Mouse (Mus musculus) kidney, postnatal 25 days (tissue): ENCODE data around the gene Rhox7b.
A peak's percentile ranks its signal among the peaks of the same experiment; 100 is the strongest.
"Not testable (repeated sequence)": the region's sequence is repeated elsewhere in the genome, so short reads cannot be mapped to it uniquely, and the experiment has no call there.

Source experiments
- DNase-seq, 2 experiments: peaks; one replicate each; pipeline ENCODE4 v3.0.0; 2021; ENCODE audit warnings: mixed read lengths in 2 of 2

Gene Rhox7b

GRCm38 (mm10) chrX:37897132-37897531 is at the start of gene Rhox7b:
TSS of gene Rhox7b (minus strand) at chrX:37897232.
- not testable (repeated sequence) for DNase-seq

DNA sequence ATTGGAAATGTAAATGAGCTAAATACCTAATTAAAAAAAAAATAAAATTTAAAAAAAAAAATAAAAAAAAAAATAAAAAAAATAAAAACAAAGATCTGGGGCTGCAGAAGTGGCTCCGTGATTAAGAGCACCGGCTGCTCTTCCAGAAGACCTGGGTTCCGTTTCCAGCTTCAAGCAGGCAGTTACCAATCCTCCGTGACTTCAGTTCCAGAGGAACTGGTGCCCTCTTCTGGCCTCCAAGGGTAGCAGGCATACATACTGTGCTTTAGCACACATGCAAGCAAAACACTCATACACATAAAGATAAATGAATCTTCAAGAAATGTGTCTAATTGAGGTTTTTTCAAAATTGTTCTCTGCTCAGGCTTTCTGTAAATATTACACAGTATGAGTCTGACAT is 19.3 kb upstream of the Rhox7b start:
- DNase-seq, result no peak

DNA sequence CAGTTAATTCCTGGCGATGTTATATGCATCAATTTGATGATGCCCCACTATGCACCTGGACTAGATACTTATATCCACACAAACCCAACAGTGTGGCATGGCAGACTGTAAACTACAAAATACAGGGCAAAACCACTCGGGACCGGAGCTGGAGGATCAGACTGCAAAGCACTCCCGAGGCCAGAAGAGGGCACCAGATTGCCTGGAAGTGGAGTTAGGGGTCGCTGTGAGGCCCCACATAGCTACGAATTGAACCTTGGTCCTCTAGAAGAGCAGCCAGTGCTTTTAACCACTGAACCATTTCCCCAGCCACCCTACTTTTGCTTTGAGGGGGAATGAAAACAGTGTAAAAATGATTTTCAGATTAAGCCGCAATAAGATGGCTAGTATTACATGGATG is 11.5 kb upstream of the Rhox7b start:
- no peak for DNase-seq

DNA sequence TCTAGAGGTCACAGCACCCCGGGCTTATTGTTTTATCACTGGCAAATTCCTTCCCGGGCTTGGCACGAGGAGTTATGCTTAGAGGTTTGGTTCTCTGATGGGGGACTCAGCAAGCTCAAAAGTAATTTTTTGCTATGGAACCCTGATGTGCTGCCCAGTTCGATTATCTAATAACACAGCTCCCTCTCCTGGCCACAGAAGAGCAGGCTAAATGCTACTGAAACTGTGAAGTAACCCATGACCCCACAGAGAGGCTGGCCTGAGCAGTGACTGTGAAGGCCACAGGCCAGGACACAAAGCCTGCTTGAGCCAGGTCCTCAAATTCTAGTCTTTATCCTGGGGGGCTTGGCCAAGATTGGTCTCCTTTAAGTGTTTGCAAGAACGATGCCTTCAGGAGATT is 6.7 kb upstream of the Rhox7b start:
- DNase-seq, result peak in 1 of 2 experiments; percentile 1

DNA sequence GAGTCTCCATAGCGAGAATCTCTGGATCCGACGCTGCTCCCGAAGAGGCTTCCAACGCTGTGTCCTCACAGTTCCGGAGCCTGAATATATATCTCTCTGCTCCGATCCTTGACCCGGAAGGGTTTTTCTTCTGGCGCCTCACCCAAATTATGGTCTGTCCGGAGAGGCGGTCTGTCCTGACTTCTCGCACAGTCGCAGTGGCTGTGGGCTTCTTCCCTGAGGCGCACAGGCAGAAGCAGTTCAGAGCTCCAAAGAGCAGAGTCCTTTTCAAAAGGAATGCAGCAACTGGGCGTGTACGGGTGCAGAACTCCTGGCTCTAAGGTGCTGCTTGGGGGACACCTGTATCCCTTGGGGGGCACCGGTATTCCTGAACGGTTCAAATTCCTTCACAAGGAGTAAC is 4.6 kb upstream of the Rhox7b start, which contains the start of gene Rhox9:
Rhox9 (minus strand) TSS at position 101 of the 400 bp plus-strand sequence.
- DNase-seq, result not testable (repeated sequence)

- DNase-seq, result no peak
Measured at GRCm38 (mm10) chrX:37878844-37879243, 18.2 kb downstream of the Rhox7b start, which contains the start of gene Rhox8. TSS of gene Rhox8 (minus strand) at chrX:37878944.

GRCm38 (mm10) chrX:37871641-37872040 is 25.4 kb downstream of the Rhox7b start:
- DNase-seq, result no peak
